Mouse (Mus musculus) forebrain, embryonic 16.5 days (tissue): Measurements from ENCODE around the gene Mid1. TPM values are rescaled to one million over a fixed set of nuclear protein-coding genes. Genes with fewer than 3 reads are reported as not detected.

Source experiments
- ATAC-seq: fragments of 200-750 bp; cut with Nextera tagmentation; 2 replicates; pipeline ENCODE4 v1.8.0; 2017; ENCODE audit warnings: mild to moderate bottlenecking, moderate library complexity
- H3K27ac ChIP-seq: fragments of 300-500 bp; sonication (generic); 2 replicates; pipeline ENCODE4 v1.5.1; 2014; ENCODE audit warnings: low read length, control low read depth
- H3K27me3 ChIP-seq: fragments of 300-500 bp; sonication (generic); replicated peaks from 2 replicates; pipeline ENCODE4 v1.6.1; 2014; ENCODE audit warnings: low read length; ENCODE audit not compliant: control insufficient read depth, insufficient read depth
- H3K36me3 ChIP-seq: fragments of 300-500 bp; sonication (generic); 2 replicates; pipeline ENCODE4 v1.6.1; 2014; ENCODE audit not compliant: control insufficient read depth, insufficient read depth
- H3K4me1 ChIP-seq: fragments of 300-500 bp; sonication (generic); replicated peaks from 2 replicates; pipeline ENCODE4 v1.6.1; 2014; ENCODE audit warnings: low read length; ENCODE audit not compliant: control insufficient read depth, insufficient read depth
- H3K4me2 ChIP-seq: fragments of 300-500 bp; sonication (generic); 2 replicates; pipeline ENCODE4 v1.6.1; 2014; ENCODE audit warnings: mild to moderate bottlenecking, low read length, control low read depth
- H3K4me3 ChIP-seq: fragments of 300-500 bp; sonication (generic); replicated peaks from 2 replicates; pipeline ENCODE4 v1.5.1; 2014; ENCODE audit warnings: mild to moderate bottlenecking, low read length, control low read depth
- H3K9ac ChIP-seq: fragments of 300-500 bp; sonication (generic); replicated peaks from 2 replicates; pipeline ENCODE4 v1.6.1; 2014; ENCODE audit warnings: low read depth, low read length, control low read depth
- H3K9me3 ChIP-seq: fragments of 300-500 bp; sonication (generic); 2 replicates; pipeline ENCODE4 v1.6.1; 2016; ENCODE audit warnings: low read length; ENCODE audit not compliant: control insufficient read depth
- WGBS: fragments of 180-500 bp; shearing (Covaris S2); extraction: QIAGEN DNeasy Blood & Tissue Kit; methylation state at CpG from one replicate; pipeline ENCODE4 v1.1.7; 2014; 5-methylcytosine and 5-hydroxymethylcytosine counted together
- polyA plus RNA-seq: library from polyadenylated mRNA; unstranded; fragments of >200 nt; fragmentation: Nextera tagmentation; extraction: Ambion mirVana; gene quantifications from 2 replicates; pipeline ENCODE4 v1.2.1, GENCODE M21; 2015

The Mid1 gene
- polyA plus RNA-seq, 1 experiment from 2014 or later: 10.0 TPM

DNA sequence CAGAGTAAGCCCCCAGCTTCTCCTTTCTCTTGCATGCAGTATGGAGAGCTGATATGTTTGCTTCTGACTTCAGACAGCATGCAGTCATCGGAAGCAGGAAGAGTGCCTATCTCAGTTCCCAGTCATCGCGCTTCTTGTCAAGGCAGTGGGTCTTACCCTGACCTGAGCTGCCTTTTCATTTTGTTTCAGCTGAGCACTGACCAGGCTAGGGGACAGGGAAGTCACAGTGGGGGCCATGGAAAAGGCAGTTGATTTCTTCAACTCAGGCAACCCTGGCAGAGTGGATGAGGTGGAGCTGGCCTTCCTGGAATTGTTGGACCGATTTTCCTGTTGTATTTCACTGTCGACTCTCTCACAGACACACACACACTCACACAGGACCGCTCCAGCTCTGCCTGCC is 230.7 kb downstream of the Mid1 start:
- Histone ChIP-seq H3K9me3 (no peaks in the 10 kb centered on the region), H3K4me3 (no peak overlapping the region), H3K27ac (no peak overlapping the region), H3K4me2 (no peak overlapping the region), H3K36me3 (no peaks in the 10 kb centered on the region), H3K4me1 (no peaks in the 10 kb centered on the region), H3K27me3 (no peaks in the 10 kb centered on the region), H3K9ac (no peak overlapping the region)
- 85% methylated on average over 6 of the region's 6 CpGs for WGBS
- ATAC-seq: no peak

DNA sequence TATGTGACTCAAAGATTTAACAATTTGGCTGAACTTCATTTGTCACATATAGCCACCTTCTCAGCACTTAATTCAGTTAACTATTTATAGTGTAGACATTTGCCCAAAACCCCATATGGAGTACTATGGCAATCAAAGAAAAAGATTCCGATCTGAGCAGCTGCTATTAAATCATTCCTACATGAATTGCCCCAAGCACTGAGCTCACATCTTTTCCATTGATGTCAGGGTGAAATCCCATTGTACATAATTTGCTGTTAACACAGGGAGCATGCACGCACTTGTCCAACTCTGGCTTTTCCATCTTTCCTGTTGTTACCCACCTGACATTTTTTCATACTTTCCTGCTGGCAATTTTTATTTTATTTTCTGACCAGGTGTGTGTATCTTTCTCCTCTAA is 237.5 kb downstream of the Mid1 start:
- Histone ChIP-seq H3K27me3 (no peaks in the 10 kb centered on the region; the same call in 1 of the 2 replicates), H3K36me3 (no peaks in the 10 kb centered on the region), H3K9me3 (no peaks in the 10 kb centered on the region), H3K4me1 (peaks cover 23% of the 10 kb centered on the region), H3K4me3 (no peak overlapping the region), H3K27ac (no peak overlapping the region), H3K9ac (no peak overlapping the region), H3K4me2 (no peak overlapping the region)
- WGBS: 22% methylated on average over 2 of the region's 2 CpGs
- ATAC-seq: no peak

DNA sequence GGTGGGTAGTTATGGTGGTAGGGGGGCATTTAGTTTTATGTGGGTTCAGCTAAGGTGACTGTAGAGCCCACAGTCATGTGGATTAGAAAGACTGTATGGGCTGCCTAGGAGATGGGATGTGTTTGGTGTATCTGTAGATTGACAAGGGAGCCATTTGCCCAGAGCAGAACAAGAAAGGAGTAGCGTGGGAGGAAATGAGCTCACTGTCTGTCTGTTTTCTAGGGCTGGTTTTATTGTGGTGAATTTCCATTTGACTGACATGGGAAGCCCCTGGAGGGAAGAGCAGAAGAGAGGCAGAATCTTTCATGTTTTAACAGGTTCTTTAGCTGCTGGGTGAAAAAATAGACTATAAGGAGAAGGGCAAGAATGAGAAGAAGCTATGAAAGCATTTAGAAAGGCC is 238.4 kb downstream of the Mid1 start:
- peak; percentile 32; the same call in 1 of the 2 replicates for ATAC-seq
- no peak overlapping the region; the same call in 1 of the 2 replicates for H3K27ac ChIP-seq
- H3K9ac ChIP-seq: no peak overlapping the region
- no peak overlapping the region for H3K4me2 ChIP-seq
- peaks cover 27% of the 10 kb centered on the region for H3K4me1 ChIP-seq
- no peaks in the 10 kb centered on the region; the same call in 1 of the 2 replicates for H3K27me3 ChIP-seq
- H3K36me3 ChIP-seq: no peaks in the 10 kb centered on the region
- no peak overlapping the region for H3K4me3 ChIP-seq
- no peaks in the 10 kb centered on the region for H3K9me3 ChIP-seq
- 29% methylated on average over 1 of the region's 1 CpGs for WGBS

DNA sequence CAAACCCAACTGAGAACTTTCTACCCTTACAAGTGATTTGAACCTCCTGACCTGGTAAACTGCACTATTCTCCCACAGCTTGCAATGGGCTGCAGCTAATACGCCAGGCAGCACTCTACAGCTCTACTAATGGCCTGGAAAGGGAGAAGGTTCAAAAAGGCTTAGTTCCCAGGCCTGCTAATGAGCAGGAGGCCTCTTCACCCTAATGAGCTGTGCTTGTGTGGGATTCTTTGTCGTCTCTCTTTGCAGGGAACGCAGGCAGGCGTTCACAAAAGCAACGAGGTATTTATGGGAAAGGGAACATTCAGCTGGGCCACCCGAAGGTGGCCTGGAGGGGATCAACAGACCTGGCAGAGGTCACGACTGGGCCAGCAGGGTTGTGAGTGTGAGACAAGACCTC is 240.6 kb downstream of the Mid1 start:
- WGBS: 10% methylated on average over 7 of the region's 7 CpGs
- Histone ChIP-seq H3K4me1 (peaks cover 27% of the 10 kb centered on the region), H3K36me3 (no peaks in the 10 kb centered on the region), H3K4me2 (no peak overlapping the region), H3K9ac (no peak overlapping the region), H3K27me3 (no peaks in the 10 kb centered on the region; the same call in 1 of the 2 replicates), H3K4me3 (no peak overlapping the region), H3K27ac (no peak overlapping the region; the same call in 1 of the 2 replicates), H3K9me3 (no peaks in the 10 kb centered on the region)
- peak; percentile 82 for ATAC-seq

DNA sequence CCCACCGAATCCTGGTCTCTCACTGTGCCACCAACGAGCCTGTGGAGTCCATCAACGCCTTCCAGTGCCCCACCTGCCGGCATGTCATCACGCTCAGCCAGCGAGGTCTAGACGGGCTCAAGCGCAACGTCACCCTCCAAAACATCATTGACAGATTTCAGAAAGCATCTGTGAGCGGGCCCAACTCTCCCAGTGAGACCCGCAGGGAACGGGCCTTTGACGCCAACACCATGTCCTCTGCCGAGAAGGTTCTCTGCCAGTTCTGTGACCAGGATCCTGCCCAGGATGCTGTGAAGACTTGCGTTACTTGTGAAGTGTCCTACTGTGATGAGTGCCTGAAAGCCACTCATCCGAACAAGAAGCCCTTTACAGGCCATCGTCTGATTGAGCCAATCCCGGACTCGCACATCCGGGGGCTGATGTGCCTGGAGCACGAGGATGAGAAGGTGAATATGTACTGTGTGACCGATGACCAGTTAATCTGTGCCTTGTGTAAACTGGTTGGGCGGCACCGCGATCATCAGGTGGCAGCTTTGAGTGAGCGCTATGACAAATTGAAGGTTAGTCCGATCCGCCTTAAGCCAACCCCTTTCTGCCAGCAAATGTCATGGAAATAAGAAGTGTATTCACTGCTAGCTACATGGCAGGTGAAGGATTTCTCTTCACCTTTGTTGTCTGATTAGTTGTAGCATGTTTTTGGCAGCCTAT is 242.3 kb downstream of the Mid1 start:
- Histone ChIP-seq H3K4me1 (peaks cover 25% of the 10 kb centered on the region), H3K9me3 (no peaks in the 10 kb centered on the region), H3K36me3 (no peaks in the 10 kb centered on the region), H3K9ac (no peak overlapping the region), H3K4me3 (no peak overlapping the region), H3K4me2 (no peak overlapping the region), H3K27ac (no peak overlapping the region), H3K27me3 (no peaks in the 10 kb centered on the region; the same call in 1 of the 2 replicates)
- no peak for ATAC-seq
- WGBS: 41% methylated on average over 28 of the region's 28 CpGs

DNA sequence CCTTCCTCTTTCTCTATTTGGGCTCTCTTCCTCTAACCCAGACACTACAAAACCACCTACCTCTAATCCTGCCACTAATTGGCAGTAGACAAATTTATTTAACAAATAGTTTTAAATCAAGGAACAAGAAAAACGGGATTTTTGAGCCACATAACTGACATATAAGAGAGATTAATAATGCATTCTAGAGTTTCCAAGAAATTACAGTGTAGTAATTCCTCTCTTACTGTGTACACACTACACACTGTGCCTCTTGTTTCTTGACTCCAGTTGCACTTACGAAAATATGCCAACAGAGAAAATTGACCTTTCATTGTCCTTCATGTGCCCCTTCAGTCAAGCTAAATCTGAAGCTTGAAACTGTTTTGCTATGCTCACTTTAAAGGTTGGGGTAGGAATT is 245.9 kb downstream of the Mid1 start:
- WGBS: 60% methylated on average over 2 of the region's 2 CpGs
- no peaks in the 10 kb centered on the region for H3K9me3 ChIP-seq
- H3K27me3 ChIP-seq: no peaks in the 10 kb centered on the region
- peaks cover 12% of the 10 kb centered on the region for H3K4me1 ChIP-seq
- no peak overlapping the region for H3K27ac ChIP-seq
- H3K4me2 ChIP-seq: no peak overlapping the region
- H3K36me3 ChIP-seq: no peaks in the 10 kb centered on the region
- no peak overlapping the region for H3K9ac ChIP-seq
- ATAC-seq: no peak
- H3K4me3 ChIP-seq: no peak overlapping the region

DNA sequence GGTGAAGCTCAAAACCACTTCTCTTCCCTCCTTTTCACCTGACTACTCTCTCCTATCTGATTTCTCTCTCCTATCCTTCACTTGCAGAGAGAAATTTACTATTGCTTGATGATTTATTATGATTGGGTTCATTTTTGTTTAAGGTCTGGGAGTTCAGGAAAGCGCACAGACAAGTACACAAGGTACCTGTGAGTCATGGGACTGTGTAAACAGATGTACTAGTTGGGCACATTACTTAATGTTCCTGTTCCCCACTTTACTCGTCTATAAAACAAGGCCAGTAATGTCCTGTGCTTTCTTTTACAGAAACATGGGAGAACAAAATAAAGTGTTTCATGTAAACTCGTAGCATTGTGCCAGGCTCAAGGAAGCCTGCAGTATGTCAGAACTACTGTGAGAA is 248.2 kb downstream of the Mid1 start:
- no peak overlapping the region for H3K27ac ChIP-seq
- 74% methylated on average over 3 of the region's 3 CpGs for WGBS
- 0 out of 2 replicates have a peak, but pooled peaks cover 2% of the 10 kb centered on the region for H3K4me1 ChIP-seq
- ATAC-seq: no peak
- no peak overlapping the region for H3K4me2 ChIP-seq
- H3K9ac ChIP-seq: no peak overlapping the region
- no peak overlapping the region for H3K4me3 ChIP-seq
- no peaks in the 10 kb centered on the region for H3K36me3 ChIP-seq
- no peaks in the 10 kb centered on the region for H3K9me3 ChIP-seq
- peaks cover 7% of the 10 kb centered on the region; the same call in 1 of the 2 replicates for H3K27me3 ChIP-seq

DNA sequence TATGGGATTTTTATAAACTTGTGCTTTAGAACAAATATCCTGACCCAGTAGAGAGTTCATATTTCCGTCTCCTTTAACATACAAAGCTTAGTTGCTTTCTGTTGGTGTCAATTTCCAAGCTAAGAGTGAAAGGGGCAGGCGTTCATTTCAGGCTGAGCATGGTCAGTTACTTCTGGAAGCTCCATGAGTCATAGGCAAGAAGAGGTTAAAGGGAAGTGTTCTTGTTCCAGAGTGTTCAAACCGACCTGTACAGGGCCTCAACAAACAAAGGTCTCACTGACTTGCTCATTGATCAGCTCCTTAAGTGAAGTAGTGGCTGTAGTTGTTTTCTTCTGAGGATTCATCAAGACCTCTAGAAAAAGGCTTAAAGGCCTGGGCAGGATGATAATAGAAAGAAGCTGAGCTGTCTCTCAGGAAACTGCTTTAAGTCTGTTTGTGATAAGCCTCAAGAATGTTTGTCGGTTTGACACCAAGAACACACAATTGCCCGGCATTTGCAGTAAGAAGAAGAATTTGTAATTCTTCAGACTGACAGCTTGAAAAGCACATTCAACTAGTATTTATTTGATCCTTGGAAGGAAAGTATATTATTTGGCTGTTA is 252.2 kb downstream of the Mid1 start:
- H3K4me2 ChIP-seq: no peak overlapping the region
- 48% methylated on average over 5 of the region's 5 CpGs for WGBS
- no peak for ATAC-seq
- H3K4me3 ChIP-seq: no peak overlapping the region
- peaks cover 5% of the 10 kb centered on the region; the same call in 1 of the 2 replicates for H3K4me1 ChIP-seq
- H3K36me3 ChIP-seq: no peaks in the 10 kb centered on the region
- H3K9me3 ChIP-seq: no peaks in the 10 kb centered on the region
- H3K9ac ChIP-seq: no peak overlapping the region
- H3K27me3 ChIP-seq: peaks cover 7% of the 10 kb centered on the region; the same call in 1 of the 2 replicates
- H3K27ac ChIP-seq: no peak overlapping the region

DNA sequence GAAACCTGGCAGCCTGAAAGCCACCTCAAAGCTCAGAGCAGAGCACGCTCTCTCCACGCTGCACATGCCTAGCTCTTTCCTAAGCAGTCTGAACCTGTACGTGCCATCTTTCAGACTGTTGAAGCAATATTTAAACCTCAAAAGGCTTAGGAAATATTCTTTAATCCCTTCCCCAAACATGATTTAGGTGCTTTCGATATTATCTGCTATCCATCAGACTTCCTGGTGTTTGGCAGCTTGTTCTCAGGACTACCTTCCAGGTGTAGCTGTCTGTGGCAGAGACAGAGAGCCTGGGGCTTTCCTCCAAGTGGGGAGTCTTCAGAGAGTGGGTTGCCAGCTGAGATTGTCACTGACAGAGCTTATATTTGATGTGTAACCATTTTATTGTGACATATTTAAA is 255.5 kb downstream of the Mid1 start:
- H3K4me1 ChIP-seq: peaks cover 3% of the 10 kb centered on the region; the same call in 1 of the 2 replicates
- WGBS: 80% methylated on average over 4 of the region's 4 CpGs
- no peak for ATAC-seq

More for the DNA sequence above, 255.5 kb downstream of the Mid1 start:
- no peaks in the 10 kb centered on the region for H3K9me3 ChIP-seq
- H3K27me3 ChIP-seq: peaks cover 7% of the 10 kb centered on the region; the same call in 1 of the 2 replicates
- H3K36me3 ChIP-seq: no peaks in the 10 kb centered on the region
- H3K4me3 ChIP-seq: no peak overlapping the region
- H3K4me2 ChIP-seq: no peak overlapping the region
- H3K27ac ChIP-seq: no peak overlapping the region
- H3K9ac ChIP-seq: no peak overlapping the region
